ENCODE assay signal across 8 mouse cellular contexts in the genomic region with DNA sequence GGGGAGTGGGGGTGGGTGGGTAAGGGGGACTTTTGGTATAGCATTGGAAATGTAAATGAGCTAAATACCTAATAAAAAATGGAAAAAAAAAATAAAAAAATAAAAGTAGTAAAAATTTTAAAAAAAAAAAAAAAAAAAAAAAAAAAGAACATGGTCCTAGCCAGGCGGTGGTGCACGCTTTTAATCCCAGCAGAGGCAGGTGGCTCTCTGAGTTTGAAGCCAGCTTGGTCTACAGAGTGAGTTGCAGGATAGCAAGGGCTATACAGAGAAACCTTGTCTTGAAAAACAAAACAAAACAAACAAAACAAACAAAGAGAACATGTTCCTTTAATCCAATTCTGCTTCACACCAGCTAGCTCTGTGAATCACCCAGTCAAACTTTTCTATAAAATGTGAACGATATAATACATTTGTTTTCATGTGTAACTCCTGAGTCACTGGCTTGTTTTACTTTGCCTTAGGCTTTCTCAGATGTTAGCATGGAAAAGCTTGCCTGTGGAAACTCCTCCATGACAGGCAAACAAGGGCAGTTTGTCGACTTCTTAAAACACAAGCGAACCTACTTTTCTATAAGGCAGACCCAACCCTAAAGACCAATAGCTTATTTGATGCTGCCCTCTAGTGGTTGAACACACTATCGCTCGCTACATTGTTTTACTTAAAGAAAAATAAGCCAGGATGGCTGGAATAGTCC.
DNase-seq lines count a peak whose midpoint lies in the region; ATAC-seq and TF ChIP-seq lines count a peak whose summit lies in the region.

No protein-coding gene starts in this region.

- H3K9me3 ChIP-seq in forebrain, postnatal 0 days (ENCODE audit: low read length) = no peaks in the 10 kb centered on the region
- no peaks in the 10 kb centered on the region for H3K9me3 ChIP-seq in intestine, embryonic 16.5 days (ENCODE audit: control insufficient read depth, low read length)
- no peaks in the 10 kb centered on the region for H3K9me3 ChIP-seq in liver, embryonic 13.5 days (replicated peaks)
- no peaks in the 10 kb centered on the region for H3K9me3 ChIP-seq in neural tube, embryonic 11.5 days (ENCODE audit: control insufficient read depth, low read length)

- no peaks in the 10 kb centered on the region for H3K36me3 ChIP-seq in forebrain, postnatal 0 days (ENCODE audit: insufficient read depth)
- no peaks in the 10 kb centered on the region for H3K36me3 ChIP-seq in intestine, embryonic 16.5 days (ENCODE audit: control insufficient read depth, insufficient read depth, low read length)
- no peaks in the 10 kb centered on the region for H3K36me3 ChIP-seq in liver, embryonic 13.5 days
- H3K36me3 ChIP-seq in neural tube, embryonic 11.5 days (ENCODE audit: control insufficient read depth, insufficient read depth, low read length) = no peaks in the 10 kb centered on the region

- no peak overlapping the region for H3K27ac ChIP-seq in forebrain, postnatal 0 days (ENCODE audit: low read depth, low read length)
- H3K27ac ChIP-seq in intestine, embryonic 16.5 days (ENCODE audit: low read length) = no peak overlapping the region
- H3K27ac ChIP-seq in liver, embryonic 13.5 days = no peak overlapping the region
- H3K27ac ChIP-seq in neural tube, embryonic 11.5 days (ENCODE audit: low read depth, low read length) = no peak overlapping the region

- H3K4me3 ChIP-seq in forebrain, postnatal 0 days (ENCODE audit: low read depth, low read length) = no peak overlapping the region
- no peak overlapping the region for H3K4me3 ChIP-seq in intestine, embryonic 16.5 days (ENCODE audit: low read length)
- no peak overlapping the region for H3K4me3 ChIP-seq in liver, embryonic 13.5 days (replicated peaks)
- no peak overlapping the region for H3K4me3 ChIP-seq in neural tube, embryonic 11.5 days (ENCODE audit: low read depth, low read length)

- ATAC-seq in forebrain, postnatal 0 days = peak; percentile 82
- peak; percentile 64; the same call in 1 of the 2 replicates for ATAC-seq in intestine, embryonic 16.5 days
- ATAC-seq in liver, embryonic 13.5 days (ENCODE audit: low read depth) = no peak
- no peak for ATAC-seq in neural tube, embryonic 11.5 days (ENCODE audit: insufficient read depth, low FRiP score, low TSS enrichment)

- TF ChIP-seq CTCF in forebrain, postnatal 0 days (IDR thresholded peaks at IDR 0.05; ENCODE audit: low read depth) = peak; percentile 85

- 36% methylated on average over 7 of the region's 7 CpGs for WGBS in forebrain, postnatal 0 days
- WGBS in intestine, embryonic 16.5 days = 34% methylated on average over 7 of the region's 7 CpGs
- WGBS in liver, embryonic 13.5 days (ENCODE audit: insufficient replicate concordance) = 39% methylated on average over 7 of the region's 7 CpGs
- WGBS in neural tube, embryonic 11.5 days = 36% methylated on average over 7 of the region's 7 CpGs

- H3K4me2 ChIP-seq in forebrain, postnatal 0 days (ENCODE audit: low read depth) = no peak overlapping the region
- H3K4me2 ChIP-seq in intestine, embryonic 16.5 days (ENCODE audit: low read depth, low read length) = no peak overlapping the region
- no peak overlapping the region for H3K4me2 ChIP-seq in liver, embryonic 13.5 days
- H3K4me2 ChIP-seq in neural tube, embryonic 11.5 days (ENCODE audit: low read depth) = no peak overlapping the region

- H3K4me1 ChIP-seq in forebrain, postnatal 0 days (ENCODE audit: insufficient read depth) = no peaks in the 10 kb centered on the region
- no peaks in the 10 kb centered on the region for H3K4me1 ChIP-seq in intestine, embryonic 16.5 days (ENCODE audit: control insufficient read depth, insufficient read depth, low read length)
- H3K4me1 ChIP-seq in liver, embryonic 13.5 days (replicated peaks) = no peaks in the 10 kb centered on the region
- no peaks in the 10 kb centered on the region for H3K4me1 ChIP-seq in neural tube, embryonic 11.5 days (ENCODE audit: control insufficient read depth, insufficient read depth, low read length)

- no peak overlapping the region for H3K9ac ChIP-seq in forebrain, postnatal 0 days
- no peak overlapping the region for H3K9ac ChIP-seq in intestine, embryonic 16.5 days (ENCODE audit: low read depth, low read length)
- no peak overlapping the region for H3K9ac ChIP-seq in liver, embryonic 13.5 days
- no peak overlapping the region for H3K9ac ChIP-seq in neural tube, embryonic 11.5 days (ENCODE audit: low read length)

- no peaks in the 10 kb centered on the region for H3K27me3 ChIP-seq in forebrain, postnatal 0 days (ENCODE audit: insufficient read depth, low read length)
- H3K27me3 ChIP-seq in intestine, embryonic 16.5 days (replicated peaks; ENCODE audit: control insufficient read depth, insufficient read depth, low read length) = no peaks in the 10 kb centered on the region
- H3K27me3 ChIP-seq in liver, embryonic 13.5 days = no peaks in the 10 kb centered on the region
- no peaks in the 10 kb centered on the region for H3K27me3 ChIP-seq in neural tube, embryonic 11.5 days (ENCODE audit: control insufficient read depth, insufficient read depth, low read length)

- DNase-seq in urinary bladder, postnatal 36 days (ENCODE audit: low spot score in 2 of 2) = peak; percentile 16 to 34
- DNase-seq in urinary bladder, postnatal 4 days (ENCODE audit: low spot score in 2 of 2) = no peak
- peak; percentile 62 to 65 for DNase-seq in cerebellum, adult 18-20 months
- DNase-seq in forebrain, postnatal 0 days = peak; percentile 90
- DNase-seq in liver, embryonic 13.5 days = peak; percentile 24
- peak; percentile 66 for DNase-seq in neural tube, embryonic 11.5 days (ENCODE audit: low spot score)
- DNase-seq in gastrocnemius, postnatal 25 days = no peak

Comparison
In these comparisons a context has a peak if more than half of its experiments do, and no peak if none do; other contexts are left out.
1. DNase-seq: peak in urinary bladder, postnatal 36 days (2 of 2), cerebellum, adult 18-20 months (2 of 2), forebrain, postnatal 0 days (single experiment), liver, embryonic 13.5 days (single experiment) and neural tube, embryonic 11.5 days (single experiment); none in urinary bladder, postnatal 4 days (0 of 2) and gastrocnemius, postnatal 25 days (single experiment).
2. ATAC-seq: peak in forebrain, postnatal 0 days (single experiment) and intestine, embryonic 16.5 days (single experiment); none in liver, embryonic 13.5 days (single experiment) and neural tube, embryonic 11.5 days (single experiment).